Mouse (Mus musculus) small intestine, adult 2 months (tissue): Measurements from ENCODE around the gene Mgp. TPM values are rescaled to one million over a fixed set of nuclear protein-coding genes. Genes with fewer than 3 reads are reported as not detected.

Source experiments
- H3K27ac ChIP-seq: fragments of 200-500 bp; 2 replicates; pipeline ENCODE4 v1.5.1; 2012; ENCODE audit warnings: low read depth, low read length, control low read depth, inconsistent platforms; ENCODE audit not compliant: insufficient read depth
- H3K27me3 ChIP-seq: fragments of 200-500 bp; 2 replicates; pipeline ENCODE4 v1.6.1; 2012; ENCODE audit warnings: mild to moderate bottlenecking, moderate library complexity, low read length, inconsistent platforms; ENCODE audit not compliant: control insufficient read depth, insufficient read depth
- H3K36me3 ChIP-seq: fragments of 200-500 bp; 2 replicates; pipeline ENCODE4 v1.6.1; 2012; ENCODE audit warnings: mild to moderate bottlenecking, low read length, control low read depth, inconsistent platforms; ENCODE audit not compliant: control insufficient read depth, insufficient read depth
- H3K4me1 ChIP-seq: fragments of 200-500 bp; 2 replicates; pipeline ENCODE4 v1.6.1; 2012; ENCODE audit warnings: low read length, inconsistent platforms, mixed read lengths; ENCODE audit not compliant: control insufficient read depth, insufficient read depth, insufficient read length
- H3K4me3 ChIP-seq: fragments of 200-500 bp; 2 replicates; pipeline ENCODE4 v1.5.1; 2012; ENCODE audit warnings: low read depth, mild to moderate bottlenecking, control low read depth, inconsistent platforms, low read length, moderate library complexity
- CTCF ChIP-seq: fragments of 200-500 bp; IDR thresholded peaks from 2 replicates; pipeline ENCODE4 v1.5.1; 2012; ENCODE audit warnings: low read depth, mild to moderate bottlenecking, control low read depth, inconsistent platforms, low read length, moderate library complexity, mixed read lengths; ENCODE audit not compliant: insufficient replicate concordance, insufficient read length; ENCODE audit errors: extremely low read depth
- POLR2A ChIP-seq: fragments of 200-500 bp; IDR thresholded peaks from 2 replicates; pipeline ENCODE4 v1.6.1; 2012; ENCODE audit warnings: low read depth, mild to moderate bottlenecking, control low read depth, inconsistent platforms, low read length, moderate library complexity
- WGBS: fragments of 180-500 bp; shearing (Covaris S2); methylation state at CpG from one replicate; pipeline ENCODE4 v1.1.7; 2018; 5-methylcytosine and 5-hydroxymethylcytosine counted together
- polyA plus RNA-seq: library from polyadenylated mRNA; depleted of rRNA; stranded (reverse); fragments of >200 nt; gene quantifications from 2 replicates; pipeline ENCODE4 v1.2.3, GENCODE M21; 2012

Mgp gene
- polyA plus RNA-seq, 1 experiment: 91.8 TPM

DNA sequence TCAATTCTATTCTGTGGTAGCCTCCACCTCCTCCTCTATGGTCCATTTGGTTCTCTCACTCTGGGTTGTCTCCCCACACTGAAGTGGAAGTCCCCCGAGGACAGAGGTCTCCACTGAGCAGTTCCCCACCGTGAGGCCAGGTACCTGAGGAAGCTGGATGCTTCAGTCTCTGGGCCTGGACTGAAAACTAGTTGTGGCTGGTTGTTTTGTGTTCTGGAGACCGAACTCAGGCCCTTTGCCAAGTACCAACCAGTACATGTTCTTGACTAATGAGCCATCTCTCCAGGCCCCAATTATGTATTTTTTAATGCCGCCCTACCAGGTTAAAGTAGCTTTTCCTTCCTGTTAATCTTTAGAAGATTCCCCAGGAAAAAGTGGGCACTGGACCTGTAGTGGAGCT is 23.3 kb downstream of the Mgp start:
- H3K27me3 ChIP-seq: no peaks in the 10 kb centered on the region
- H3K27ac ChIP-seq: no peak overlapping the region
- WGBS: 81% methylated on average over 4 of the region's 4 CpGs
- H3K4me3 ChIP-seq: no peak overlapping the region
- no peaks in the 10 kb centered on the region for H3K36me3 ChIP-seq
- peaks cover 4% of the 10 kb centered on the region for H3K4me1 ChIP-seq
- TF ChIP-seq POLR2A (no peak), CTCF (no peak)

DNA sequence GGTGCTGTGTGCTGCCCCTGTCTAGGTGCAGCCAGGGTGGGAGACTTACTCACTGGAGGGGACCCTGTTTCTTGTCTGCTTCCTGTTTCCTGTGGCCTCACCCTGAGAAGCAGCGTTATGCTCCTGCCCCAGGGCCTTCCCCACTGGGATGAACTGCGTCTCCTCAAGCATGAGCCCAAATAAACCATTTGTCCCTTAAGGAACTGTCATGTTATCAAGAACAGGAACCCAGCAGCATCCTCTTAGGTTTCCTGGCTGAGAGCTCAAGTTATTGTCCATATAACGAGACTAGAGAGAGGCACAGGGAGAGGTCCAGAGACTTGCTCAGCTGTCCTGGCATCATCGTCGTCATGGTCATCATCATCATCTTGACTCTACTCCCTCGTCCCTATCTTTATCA is 25.4 kb downstream of the Mgp start:
- H3K36me3 ChIP-seq: no peaks in the 10 kb centered on the region
- TF ChIP-seq POLR2A: no peak
- TF ChIP-seq CTCF: no peak
- no peaks in the 10 kb centered on the region for H3K4me1 ChIP-seq
- WGBS: 78% methylated on average over 6 of the region's 6 CpGs
- H3K27ac ChIP-seq: no peak overlapping the region
- H3K4me3 ChIP-seq: no peak overlapping the region
- H3K27me3 ChIP-seq: no peaks in the 10 kb centered on the region

DNA sequence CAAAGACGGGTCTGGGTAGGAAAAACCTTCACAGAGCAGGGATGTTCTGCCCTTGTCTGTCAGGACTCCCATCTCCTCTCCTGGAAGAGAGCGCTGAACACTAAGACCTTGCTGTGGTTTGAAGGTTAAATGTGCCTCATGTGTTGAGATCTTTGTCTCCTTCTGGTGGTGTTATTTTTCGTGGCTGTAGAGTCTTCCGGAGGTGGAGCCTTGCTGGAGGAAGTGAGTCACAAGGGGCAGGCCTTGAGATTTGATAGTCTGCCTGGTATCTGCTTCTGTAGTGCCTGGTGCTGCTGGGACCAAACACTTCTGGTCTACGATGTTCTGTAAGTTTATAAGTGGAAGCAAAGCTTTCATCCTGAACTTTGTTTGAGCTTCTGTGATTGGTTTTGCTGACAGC is 26.7 kb downstream of the Mgp start:
- no peak for TF ChIP-seq CTCF
- TF ChIP-seq POLR2A: no peak
- WGBS: 87% methylated on average over 5 of the region's 5 CpGs
- no peaks in the 10 kb centered on the region for H3K36me3 ChIP-seq

DNA sequence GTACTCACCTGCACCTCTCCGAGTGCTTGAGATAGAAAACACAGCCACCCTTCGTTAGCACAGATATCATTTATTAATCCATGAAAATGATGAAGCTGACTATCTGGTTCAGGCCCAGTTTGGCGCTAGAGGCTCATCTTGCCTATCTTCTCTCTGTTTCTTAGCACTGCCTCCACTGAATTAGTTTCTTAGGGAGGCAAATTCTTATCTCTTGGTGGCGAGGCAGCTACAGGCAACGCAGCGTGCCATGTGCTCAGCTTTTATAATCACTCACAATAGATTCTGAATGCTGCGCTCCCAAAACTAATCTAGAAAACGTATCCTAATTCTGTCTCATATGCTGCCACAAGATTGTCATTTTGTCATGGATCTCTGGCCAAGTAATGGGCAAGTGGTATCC is 27.2 kb downstream of the Mgp start:
- H3K27ac ChIP-seq: no peak overlapping the region
- H3K4me1 ChIP-seq: no peaks in the 10 kb centered on the region
- WGBS: 80% methylated on average over 8 of the region's 8 CpGs
- H3K36me3 ChIP-seq: no peaks in the 10 kb centered on the region
- TF ChIP-seq POLR2A (no peak), CTCF (no peak)
- no peaks in the 10 kb centered on the region for H3K27me3 ChIP-seq
- H3K4me3 ChIP-seq: no peak overlapping the region

More for the DNA sequence above, 26.7 kb downstream of the Mgp start:
- Histone ChIP-seq H3K4me3 (no peak overlapping the region), H3K4me1 (no peaks in the 10 kb centered on the region), H3K27me3 (no peaks in the 10 kb centered on the region), H3K27ac (no peak overlapping the region)

DNA sequence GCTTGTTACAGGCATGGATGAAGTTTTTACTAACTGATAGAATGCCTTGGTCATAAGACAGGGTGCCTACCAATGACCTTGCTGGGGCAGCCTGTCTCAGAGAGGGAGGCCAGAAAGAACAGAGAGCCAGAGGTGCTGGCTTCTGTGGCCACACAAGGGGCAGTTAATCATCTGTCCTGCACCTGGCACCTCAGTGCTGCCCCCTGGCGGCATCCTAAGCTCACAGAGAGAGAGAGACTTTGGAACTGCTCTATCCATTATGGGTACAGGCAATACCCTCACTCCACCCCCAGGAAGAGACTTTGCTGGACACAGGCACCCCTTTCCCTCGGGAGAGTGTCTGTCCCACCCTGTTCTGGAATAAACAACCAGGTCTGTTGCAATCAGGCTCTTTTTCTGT is 27.8 kb downstream of the Mgp start:
- Histone ChIP-seq H3K27me3 (no peaks in the 10 kb centered on the region), H3K27ac (no peak overlapping the region), H3K4me3 (no peak overlapping the region), H3K36me3 (no peaks in the 10 kb centered on the region), H3K4me1 (no peaks in the 10 kb centered on the region)
- no peak for TF ChIP-seq POLR2A
- TF ChIP-seq CTCF: peak; percentile 85; the same call in 1 of the 2 replicates
- 0% methylated on average over 2 of the region's 2 CpGs for WGBS

DNA sequence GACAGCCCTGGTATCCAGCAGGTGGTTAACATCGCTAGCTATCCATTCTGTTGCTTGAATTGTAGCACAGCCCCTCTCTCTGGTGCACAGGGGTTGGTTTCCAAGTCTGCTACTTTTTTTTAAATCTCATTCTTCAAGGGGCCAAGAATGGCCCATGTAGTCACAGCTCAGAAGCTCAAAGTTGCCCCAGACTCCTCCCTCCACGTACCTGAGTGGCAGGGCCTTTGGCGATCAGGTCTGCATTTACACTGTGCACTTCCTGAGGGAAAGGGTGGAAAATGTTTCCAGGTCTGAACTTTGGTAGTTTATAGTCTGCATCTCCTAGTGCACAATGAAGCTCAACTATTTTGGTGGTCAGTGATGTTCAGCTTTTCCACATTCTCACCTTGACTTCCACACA is 28.4 kb downstream of the Mgp start:
- no peaks in the 10 kb centered on the region for H3K36me3 ChIP-seq
- WGBS: 91% methylated on average over 3 of the region's 3 CpGs
- TF ChIP-seq POLR2A (no peak), CTCF (no peak)
- H3K4me3 ChIP-seq: no peak overlapping the region
- H3K27me3 ChIP-seq: no peaks in the 10 kb centered on the region
- no peaks in the 10 kb centered on the region for H3K4me1 ChIP-seq
- H3K27ac ChIP-seq: no peak overlapping the region

DNA sequence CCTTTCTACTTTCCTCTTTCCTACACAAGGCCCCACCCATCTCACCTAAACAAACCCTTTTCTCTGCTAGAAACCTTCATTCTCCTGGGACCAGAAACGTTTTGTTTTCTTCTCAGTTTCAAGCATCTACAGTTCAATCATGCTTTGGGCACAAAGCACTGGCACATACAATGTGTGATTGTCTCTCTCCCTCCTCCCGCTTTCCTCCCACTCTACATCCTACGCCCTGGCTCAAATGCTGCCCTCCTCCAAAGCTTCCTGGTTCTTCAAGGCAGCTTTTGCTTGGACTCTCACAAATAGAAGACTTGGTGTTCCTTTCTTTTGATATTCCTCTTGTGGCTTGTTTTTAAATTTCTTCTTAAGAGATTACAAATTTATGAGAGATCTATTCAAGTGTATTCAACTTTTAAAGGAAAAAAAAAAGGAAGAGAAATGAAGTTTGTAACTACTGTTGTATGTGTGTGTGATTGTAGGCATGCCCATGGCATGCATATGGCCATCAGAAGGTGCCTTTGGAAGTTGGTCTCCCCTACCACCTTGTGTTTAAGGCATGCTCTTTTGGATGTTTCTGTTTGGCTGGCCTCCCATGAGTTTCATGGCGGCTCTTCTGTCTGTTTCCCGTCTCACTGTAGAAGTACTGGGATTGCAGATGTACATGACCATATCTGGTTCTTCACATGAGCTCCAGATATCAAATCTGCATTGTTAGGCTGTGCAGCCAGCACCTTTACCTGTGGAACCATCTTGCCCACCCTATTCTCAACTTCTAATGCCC is 29.7 kb downstream of the Mgp start:
- no peak for TF ChIP-seq CTCF
- TF ChIP-seq POLR2A: no peak
- H3K36me3 ChIP-seq: no peaks in the 10 kb centered on the region
- no peaks in the 10 kb centered on the region for H3K27me3 ChIP-seq
- 68% methylated on average over 5 of the region's 5 CpGs for WGBS
- no peak overlapping the region for H3K27ac ChIP-seq
- no peak overlapping the region for H3K4me3 ChIP-seq
- no peaks in the 10 kb centered on the region for H3K4me1 ChIP-seq

DNA sequence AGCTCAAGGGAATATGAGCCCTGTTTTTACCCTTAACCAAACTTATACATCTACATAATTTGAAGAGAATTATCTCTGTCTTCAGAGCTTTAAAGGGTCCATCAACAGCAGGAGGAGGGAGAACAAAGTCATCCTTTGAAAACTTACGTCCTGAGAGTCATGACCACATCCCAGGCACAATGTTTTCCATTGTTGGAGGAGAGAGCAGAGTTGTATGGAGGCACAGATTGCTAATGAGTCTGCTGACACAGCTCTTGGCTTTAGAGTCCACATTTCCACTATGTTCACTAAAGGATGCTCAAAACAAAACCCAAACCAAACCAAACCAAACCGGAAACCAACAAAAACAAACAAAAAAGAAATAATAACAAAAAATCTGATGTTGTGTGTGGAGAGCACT is 30.7 kb downstream of the Mgp start:
- Histone ChIP-seq H3K27me3 (no peaks in the 10 kb centered on the region), H3K4me3 (no peak overlapping the region), H3K27ac (no peak overlapping the region), H3K4me1 (no peaks in the 10 kb centered on the region), H3K36me3 (no peaks in the 10 kb centered on the region)
- TF ChIP-seq CTCF (no peak), POLR2A (no peak)
- WGBS: 68% methylated on average over 2 of the region's 2 CpGs
